Mouse (Mus musculus) G1E (cell line): ENCODE results near the gene Actr8.

Experiments used
- CTCF ChIP-seq: IDR thresholded peaks from 2 replicates; pipeline ENCODE4 v1.5.1; 2012; ENCODE audit warnings: low read depth, low read length, inconsistent platforms, mixed read lengths
- GATA1 ChIP-seq: IDR thresholded peaks from 2 replicates; pipeline ENCODE4 v1.6.1; 2012; ENCODE audit warnings: borderline replicate concordance, low read length, inconsistent platforms, mixed read lengths
- GATA2 ChIP-seq: IDR thresholded peaks from 2 replicates; pipeline ENCODE4 v1.6.1; 2012; ENCODE audit warnings: low read depth, low read length, inconsistent platforms, borderline replicate concordance

DNA sequence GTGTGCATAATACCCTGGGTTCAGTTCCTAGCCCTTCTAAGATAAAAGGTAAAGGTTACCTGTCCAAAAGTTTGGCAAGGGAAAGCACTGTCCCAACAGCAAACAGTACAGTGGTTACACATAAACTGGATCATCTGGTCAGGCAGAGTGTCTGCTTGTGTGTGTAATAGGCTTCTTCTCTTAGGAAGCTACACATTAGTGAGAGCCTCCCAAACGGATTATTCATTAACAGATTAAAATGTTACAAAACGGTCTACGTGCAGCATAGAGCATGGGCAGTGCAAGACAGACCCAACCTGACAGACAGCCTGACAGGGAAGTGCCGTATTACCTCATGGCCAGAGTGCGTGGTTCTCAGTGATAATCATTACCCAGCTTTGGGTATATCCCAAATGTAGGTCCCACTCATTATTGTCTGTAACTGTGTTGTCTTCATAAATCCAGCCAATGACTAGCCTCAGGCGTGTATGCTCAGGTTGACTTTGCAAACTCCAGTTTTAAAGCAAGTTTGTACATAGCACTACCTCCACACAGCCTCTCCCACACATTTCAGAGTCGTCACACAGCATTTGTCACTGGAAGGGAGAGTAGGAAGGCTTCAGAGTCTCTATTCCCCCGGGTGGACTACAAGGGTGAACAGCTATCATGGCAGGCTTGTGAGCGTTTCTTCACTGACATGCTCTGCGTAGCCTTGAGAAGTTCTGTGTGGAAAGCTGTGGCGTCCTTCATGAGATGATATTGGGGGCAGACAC, 18.0 kb downstream of the Actr8 start:
- no peak for TF ChIP-seq CTCF
- TF ChIP-seq GATA2 = no peak
- no peak for TF ChIP-seq GATA1
